ENCODE assay signal across 21 mouse cellular contexts in genomic region chr2:95131181-95131580, GRCm38 (mm10).
DNase-seq lines count a peak whose midpoint lies in the region; ATAC-seq lines count a peak whose summit lies in the region.
"Had no signal": no experiment of that assay in that cellular context is flagged by ENCODE, and none has a peak within 500 bp of the region (broad histone marks: within the 10 kb centered on the region; RNA-seq: fewer than 3 reads in every experiment).

No protein-coding gene starts in this region.

- no peak overlapping the region for H3K4me2 ChIP-seq in hindbrain, embryonic 11.5 days (replicated peaks; ENCODE audit: low read depth, low read length)
- H3K4me2 ChIP-seq in hindbrain, embryonic 12.5 days (replicated peaks): no peak overlapping the region
- H3K4me2 ChIP-seq: heart, embryonic 12.5 days; liver, embryonic 11.5 days had no signal

- DNase-seq in hindbrain, embryonic 11.5 days (ENCODE audit: low spot score): no peak
- DNase-seq in brain, adult 2 months (ENCODE audit: low read depth, low spot score): peak; percentile 67
- peak; percentile 37 for DNase-seq in cerebellum, adult 11-12 months
- DNase-seq in cerebellum, postnatal 25 days: peak; percentile 39 to 61
- DNase-seq in adrenal gland, postnatal 36 days: no peak
- no peak for DNase-seq in MN1 (ENCODE audit: low spot score)
- DNase-seq: adrenal gland, adult 2 months; heart, postnatal 14 days; kidney, adult 2 months; kidney, postnatal 25 days; layer of hippocampus, adult 9-11 months; lung, adult 18-20 months; lung, postnatal 14 days; right cerebral cortex, postnatal 4 days had no signal

- ATAC-seq in hindbrain, embryonic 11.5 days (ENCODE audit: low FRiP score): peak; percentile 54; the same call in 1 of the 2 replicates
- ATAC-seq in hindbrain, embryonic 12.5 days (ENCODE audit: low FRiP score): no peak
- ATAC-seq: inflammation-experienced regulatory T-cells, adult 6 months had no signal

- WGBS in hindbrain, embryonic 11.5 days: 68% methylated on average over 2 of the region's 2 CpGs
- 73% methylated on average over 2 of the region's 2 CpGs for WGBS in hindbrain, embryonic 12.5 days

- H3K4me3 ChIP-seq in hindbrain, embryonic 11.5 days (ENCODE audit: low read depth, low read length): no peak overlapping the region
- no peak overlapping the region for H3K4me3 ChIP-seq in hindbrain, embryonic 12.5 days
- H3K4me3 ChIP-seq: embryonic facial prominence, embryonic 10.5 days; heart, embryonic 12.5 days; left cerebral cortex, adult 2 months had no signal

- no peaks in the 10 kb centered on the region for H3K27me3 ChIP-seq in hindbrain, embryonic 11.5 days (ENCODE audit: control insufficient read depth, insufficient read depth, low read length)
- no peaks in the 10 kb centered on the region for H3K27me3 ChIP-seq in hindbrain, embryonic 12.5 days
- H3K27me3 ChIP-seq: heart, embryonic 12.5 days had no signal

- no peak overlapping the region for H3K27ac ChIP-seq in hindbrain, embryonic 11.5 days (ENCODE audit: low read depth, low read length)
- H3K27ac ChIP-seq in hindbrain, embryonic 12.5 days: no peak overlapping the region
- H3K27ac ChIP-seq: embryonic facial prominence, embryonic 10.5 days; left cerebral cortex, adult 2 months; stomach, postnatal 0 days had no signal

- H3K36me3 ChIP-seq in hindbrain, embryonic 11.5 days (ENCODE audit: control insufficient read depth, insufficient read depth, low read length): no peaks in the 10 kb centered on the region
- H3K36me3 ChIP-seq in hindbrain, embryonic 12.5 days: no peaks in the 10 kb centered on the region
- H3K36me3 ChIP-seq: embryonic facial prominence, embryonic 10.5 days; heart, embryonic 12.5 days had no signal

- no peaks in the 10 kb centered on the region for H3K4me1 ChIP-seq in hindbrain, embryonic 11.5 days (replicated peaks; ENCODE audit: control insufficient read depth, insufficient read depth, low read length)
- no peaks in the 10 kb centered on the region for H3K4me1 ChIP-seq in hindbrain, embryonic 12.5 days
- H3K4me1 ChIP-seq: embryonic facial prominence, embryonic 10.5 days; heart, embryonic 12.5 days had no signal

- no peaks in the 10 kb centered on the region for H3K9me3 ChIP-seq in hindbrain, embryonic 11.5 days (ENCODE audit: control insufficient read depth, low read length)
- no peaks in the 10 kb centered on the region for H3K9me3 ChIP-seq in hindbrain, embryonic 12.5 days (replicated peaks)
- H3K9me3 ChIP-seq: embryonic facial prominence, embryonic 10.5 days; heart, embryonic 12.5 days had no signal

- no peak overlapping the region for H3K9ac ChIP-seq in hindbrain, embryonic 11.5 days (ENCODE audit: low read depth, low read length)
- no peak overlapping the region for H3K9ac ChIP-seq in hindbrain, embryonic 12.5 days
- H3K9ac ChIP-seq: heart, embryonic 12.5 days had no signal

Comparison
In these comparisons a context has a peak if more than half of its experiments do, and no peak if none do; other contexts are left out.
1. DNase-seq: peak in brain, adult 2 months (single experiment), cerebellum, adult 11-12 months (single experiment) and cerebellum, postnatal 25 days (2 of 2); none in hindbrain, embryonic 11.5 days (single experiment), adrenal gland, postnatal 36 days (0 of 2) and MN1 (single experiment).